Mouse (Mus musculus): ENCODE results near the gene Arid1a.
"Not testable (repeated sequence)": the region's sequence is repeated elsewhere in the genome, so short reads cannot be mapped to it uniquely, and the experiment has no call there.

Arid1a gene

GRCm38 (mm10) chr4:133651986-133652385 lies 104.6 kb downstream of the Arid1a start:
- no peak for DNase-seq (ENCODE audit: low spot score)

GRCm38 (mm10) chr4:133651445-133651844 lies 105.1 kb downstream of the Arid1a start:
- no peak for DNase-seq (ENCODE audit: low spot score)

- peak; percentile 83 for DNase-seq (ENCODE audit: low spot score)
These were observed 106.4 kb downstream of the Arid1a start, which contains the start of gene Zdhhc18 for GRCm38 (mm10) chr4:133649989-133650699. Gene Zdhhc18 (minus strand): TSS chr4:133650154.

GRCm38 (mm10) chr4:133649464-133649863 lies 107.1 kb downstream of the Arid1a start:
- not testable (repeated sequence) for DNase-seq (ENCODE audit: low spot score)

GRCm38 (mm10) chr4:133645680-133646079 lies 110.9 kb downstream of the Arid1a start:
- DNase-seq (ENCODE audit: low spot score) = no peak

- DNase-seq (ENCODE audit: low spot score) = no peak
These were observed 111.4 kb downstream of the Arid1a start for GRCm38 (mm10) chr4:133645195-133645594.

GRCm38 (mm10) chr4:133634043-133634410 lies 122.5 kb downstream of the Arid1a start:
- no peak for DNase-seq (ENCODE audit: low spot score)

GRCm38 (mm10) chr4:133633332-133634042 lies 123.1 kb downstream of the Arid1a start:
- DNase-seq (ENCODE audit: low spot score) = peak; percentile 90

- DNase-seq (ENCODE audit: low spot score) = peak; percentile 59
These were observed 123.9 kb downstream of the Arid1a start for GRCm38 (mm10) chr4:133632483-133633327.

GRCm38 (mm10) chr4:133631769-133632411 lies 124.7 kb downstream of the Arid1a start:
- DNase-seq (ENCODE audit: low spot score) = no peak

- no peak for DNase-seq (ENCODE audit: low spot score)
These were observed 125.3 kb downstream of the Arid1a start for GRCm38 (mm10) chr4:133631071-133631768.

GRCm38 (mm10) chr4:133630326-133630920 lies 126.1 kb downstream of the Arid1a start:
- DNase-seq (ENCODE audit: low spot score) = no peak

GRCm38 (mm10) chr4:133629191-133629590 lies 127.4 kb downstream of the Arid1a start:
- no peak for DNase-seq (ENCODE audit: low spot score)
